Mouse (Mus musculus) brain, adult 2 months (tissue): ENCODE data around the gene Gm4756.
"Not testable (repeated sequence)": the region's sequence is repeated elsewhere in the genome, so short reads cannot be mapped to it uniquely, and the experiment has no call there.

Experiments
- DNase-seq: peaks from one replicate; pipeline ENCODE4 v3.0.0; 2011; ENCODE audit warnings: low read depth, low spot score

Gene Gm4756

DNA sequence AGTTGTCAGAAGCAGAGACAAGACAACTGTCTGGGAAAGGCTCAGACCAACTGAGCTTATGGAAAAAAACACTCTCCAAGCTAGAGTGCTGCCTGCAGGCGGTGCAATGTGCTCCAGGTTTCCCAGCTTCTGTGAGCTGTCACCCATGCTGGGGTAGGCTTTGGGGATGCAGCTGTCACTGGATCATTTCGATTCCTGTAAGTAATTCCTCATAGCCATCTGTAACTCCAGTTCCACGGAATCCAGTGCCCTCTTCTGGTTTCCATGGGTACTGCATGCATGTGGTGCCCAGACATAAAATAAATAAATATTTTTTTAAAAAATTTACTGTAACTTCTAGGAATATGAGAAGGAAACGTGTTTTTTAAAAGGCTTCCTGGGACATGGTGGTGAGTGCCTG is 5.2 kb upstream of the Gm4756 start:
- peak; percentile 86 for DNase-seq

DNA sequence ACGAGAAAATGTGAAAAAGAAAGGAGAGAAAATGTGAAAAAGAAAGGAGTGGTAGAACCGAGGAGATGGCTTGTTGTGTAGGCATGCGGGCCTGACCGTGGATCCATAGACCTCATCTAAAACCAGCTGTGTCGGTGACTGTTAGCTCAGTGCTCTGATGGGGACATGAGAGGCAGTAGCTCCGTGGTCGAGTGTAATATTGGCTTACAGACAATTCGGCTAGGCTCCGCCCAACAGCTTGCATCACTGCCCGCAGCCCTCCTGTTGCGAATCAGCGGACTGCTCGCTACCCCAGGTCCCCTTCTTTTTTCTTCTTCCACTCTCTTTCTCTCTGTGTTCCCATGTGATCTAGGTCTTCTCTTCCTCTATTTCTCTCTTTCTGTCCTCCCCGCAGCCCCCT is 540 bp downstream of the Gm4756 start:
- no peak for DNase-seq

GRCm38 (mm10) chr12:72638025-72638424 is 11.4 kb downstream of the Gm4756 start:
- DNase-seq = no peak

- DNase-seq = no peak
Measured at GRCm38 (mm10) chr12:72628751-72629150, 20.7 kb downstream of the Gm4756 start.

DNA sequence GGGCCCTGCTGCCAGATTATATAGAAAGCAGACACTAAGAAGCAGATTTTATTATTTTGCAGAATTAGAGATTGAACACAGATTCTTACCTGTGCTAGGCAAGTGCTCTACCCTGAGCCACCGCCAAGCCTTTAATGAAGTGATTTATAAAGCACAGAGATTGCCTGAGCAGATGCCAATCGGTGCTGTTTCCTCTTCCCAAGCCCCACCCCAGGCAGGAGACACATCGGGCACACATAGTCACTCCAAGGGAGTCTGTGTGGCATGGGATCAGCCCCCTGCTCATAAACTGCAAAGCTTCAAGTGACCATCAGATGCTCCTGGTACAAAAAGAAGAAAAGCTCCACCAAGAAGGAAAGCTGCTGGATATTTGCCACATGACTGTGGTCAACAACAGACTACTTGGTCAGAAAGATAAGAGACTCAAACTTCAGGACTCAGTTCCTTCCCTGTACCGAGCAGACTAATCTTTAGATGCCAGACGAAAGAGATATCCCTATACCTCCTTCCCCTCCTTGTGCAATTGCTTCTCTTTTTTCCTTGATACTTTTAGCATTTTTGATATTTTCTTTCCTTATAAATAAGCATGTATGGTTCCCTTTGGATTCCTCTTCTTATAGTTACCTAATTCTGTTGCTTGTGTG is 26.5 kb downstream of the Gm4756 start:
- no peak for DNase-seq

GRCm38 (mm10) chr12:72621441-72621840 is 28.0 kb downstream of the Gm4756 start:
- DNase-seq = no peak

- no peak for DNase-seq
Measured at GRCm38 (mm10) chr12:72620856-72621255, 28.6 kb downstream of the Gm4756 start.

- no peak for DNase-seq
Measured at GRCm38 (mm10) chr12:72612053-72612452, 37.4 kb downstream of the Gm4756 start.

- DNase-seq = not testable (repeated sequence)
Measured at GRCm38 (mm10) chr12:72598731-72599130, 50.7 kb downstream of the Gm4756 start.

GRCm38 (mm10) chr12:72594001-72594400 is 55.5 kb downstream of the Gm4756 start:
- no peak for DNase-seq

- no peak for DNase-seq
Measured at GRCm38 (mm10) chr12:72592991-72593390, 56.5 kb downstream of the Gm4756 start.

DNA sequence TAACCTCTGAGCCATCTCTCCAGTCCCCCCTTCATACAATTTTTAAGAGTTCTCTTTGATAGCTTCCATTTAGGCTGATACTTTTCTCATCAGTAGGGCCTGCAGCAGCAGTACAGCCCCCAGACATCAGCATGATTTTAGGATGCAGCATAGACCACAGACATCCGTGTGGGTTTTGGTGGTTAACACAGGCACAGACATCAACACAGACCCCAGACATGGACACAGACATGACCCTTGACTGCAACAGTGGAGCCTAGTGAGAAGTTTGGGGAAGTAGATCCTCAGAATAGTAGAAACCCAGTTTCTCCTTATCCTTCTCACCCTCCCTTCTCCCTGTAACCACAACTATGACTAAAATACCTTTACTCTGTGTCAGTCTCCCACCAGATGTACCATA is 64.1 kb downstream of the Gm4756 start:
- DNase-seq = no peak

GRCm38 (mm10) chr12:72583099-72583498 is 66.4 kb downstream of the Gm4756 start:
- DNase-seq = no peak

GRCm38 (mm10) chr12:72582021-72582420 is 67.4 kb downstream of the Gm4756 start:
- no peak for DNase-seq

DNA sequence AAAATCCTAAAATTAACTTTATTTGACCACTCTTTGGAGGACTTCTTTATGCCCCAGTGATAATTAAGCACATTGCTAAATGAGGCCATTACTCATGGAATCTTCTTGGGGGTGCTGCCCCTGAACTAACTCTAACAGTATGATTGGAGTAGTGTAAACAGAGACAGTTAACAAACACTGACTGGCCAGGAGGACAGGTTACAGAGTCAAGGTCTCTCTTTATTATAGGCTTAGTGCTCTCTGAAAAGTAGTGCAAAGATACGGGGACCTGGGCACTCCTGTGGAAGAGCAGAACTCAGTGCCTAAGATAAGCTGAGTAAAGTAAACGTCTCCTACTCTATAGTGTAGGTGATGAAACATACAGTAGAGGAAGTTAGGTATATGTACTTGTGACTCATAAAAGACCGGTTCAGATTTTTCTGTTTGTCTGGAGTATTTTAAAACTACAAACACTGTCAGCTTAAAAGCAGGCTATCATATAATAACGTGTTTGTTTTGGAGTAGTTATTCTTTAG is 85.1 kb downstream of the Gm4756 start:
- DNase-seq = no peak

GRCm38 (mm10) chr12:72554347-72554746 is 95.1 kb downstream of the Gm4756 start:
- DNase-seq = no peak

GRCm38 (mm10) chr12:72538571-72538970 is 110.9 kb downstream of the Gm4756 start:
- peak; percentile 84 for DNase-seq

DNA sequence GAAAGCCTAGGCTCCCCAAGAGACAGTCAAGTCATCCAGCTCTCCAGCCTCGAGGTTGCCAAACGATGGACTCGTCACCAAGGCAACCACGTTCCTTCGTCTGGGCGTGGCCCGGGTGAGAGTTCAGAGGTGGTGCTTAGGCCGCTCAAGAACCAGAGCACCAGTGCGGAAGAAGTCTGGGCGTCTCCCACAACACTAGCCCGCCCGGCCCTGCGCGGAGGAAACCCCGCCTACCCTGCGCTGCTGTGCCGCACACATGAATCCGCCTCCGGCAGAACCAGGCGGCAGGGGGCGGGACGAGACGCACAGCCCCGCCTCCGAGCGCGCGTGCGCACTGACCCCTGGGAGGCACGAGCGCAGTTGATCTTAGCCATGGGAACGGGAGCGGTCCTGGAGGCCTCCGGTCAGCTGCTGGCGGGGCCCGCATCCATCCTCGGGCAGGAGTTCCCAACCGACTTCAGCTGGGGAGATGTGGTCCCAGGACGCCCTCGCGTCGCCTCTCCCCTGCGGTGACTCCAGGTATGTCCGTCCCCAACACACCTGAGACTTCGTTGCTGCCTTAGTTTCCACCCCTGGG is 113.4 kb downstream of the Gm4756 start, which contains the start of gene Pcnx4:
Gene Pcnx4, plus strand, starts transcription at position 363 of the 577 bp plus-strand sequence.
- peak; percentile 98 for DNase-seq

- DNase-seq = peak; percentile 7
Measured at GRCm38 (mm10) chr12:72535599-72535998, 113.9 kb downstream of the Gm4756 start.

DNA sequence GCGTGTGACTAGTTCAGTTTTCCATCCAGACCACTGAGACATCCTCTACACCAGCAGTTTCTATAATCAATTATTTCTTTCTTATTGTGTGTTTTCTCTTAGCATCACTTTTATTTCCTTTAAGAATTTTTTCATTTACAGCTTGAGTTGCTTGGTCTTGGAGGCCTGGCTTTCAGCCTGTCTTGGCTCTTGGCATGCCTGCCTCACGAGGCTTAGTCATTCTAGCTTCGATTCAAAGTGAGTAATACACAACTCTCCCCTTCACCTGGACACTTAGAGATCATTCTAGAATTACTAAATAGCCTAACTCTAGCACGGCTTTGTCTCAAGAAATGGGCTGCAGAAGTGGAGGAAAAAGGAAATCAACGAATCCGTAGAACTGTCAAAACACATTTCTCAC is 115.5 kb downstream of the Gm4756 start:
- no peak for DNase-seq

DNA sequence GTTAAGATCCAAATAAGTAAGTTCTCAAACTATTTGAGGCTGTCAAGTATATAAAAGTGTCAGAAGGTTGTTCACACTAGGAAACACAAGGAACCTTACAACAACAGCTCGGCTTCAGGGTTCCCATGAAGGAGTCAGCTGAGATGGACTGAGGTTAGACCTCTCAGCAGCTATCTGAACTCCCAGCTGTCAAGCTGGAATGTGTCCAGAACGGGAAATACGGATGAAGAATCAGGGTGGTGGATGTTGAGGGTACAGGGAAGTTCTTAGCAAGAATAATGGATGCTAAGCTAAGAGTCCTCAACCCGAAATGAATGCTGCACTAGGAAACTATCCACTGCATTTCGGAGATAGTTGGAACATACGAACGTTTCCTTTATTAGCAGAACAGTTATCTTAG is 117.2 kb downstream of the Gm4756 start:
- DNase-seq = no peak
